Mouse (Mus musculus) splenic B cell, adult 2 months (primary cell): ENCODE measurements around the gene Syce2.
A peak's percentile ranks its signal among the peaks of the same experiment; 100 is the strongest.

ENCODE experiments used
- DNase-seq: peaks from one replicate; pipeline ENCODE4 v3.0.0-alpha.2; 2011; ENCODE audit warnings: low read depth, low spot score
- H3K27me3 ChIP-seq: 2 replicates; pipeline ENCODE4 v1.6.1; 2012; ENCODE audit warnings: mild to moderate bottlenecking, low read length, moderate library complexity, mixed read lengths; ENCODE audit not compliant: control insufficient read depth, poor library complexity, insufficient read depth, severe bottlenecking
- H3K36me3 ChIP-seq: 2 replicates; pipeline ENCODE4 v1.6.1; 2012; ENCODE audit warnings: mild to moderate bottlenecking, low read length, moderate library complexity, mixed read lengths; ENCODE audit not compliant: control insufficient read depth, poor library complexity, insufficient read depth, severe bottlenecking

Syce2 gene

GRCm38 (mm10) chr8:84837912-84838470, 33.9 kb upstream of the Syce2 start:
- H3K27me3 ChIP-seq, result no peaks in the 10 kb centered on the region
- H3K36me3 ChIP-seq, result peaks cover 24% of the 10 kb centered on the region
- DNase-seq, result no peak

- Histone ChIP-seq H3K36me3 (peaks cover 29% of the 10 kb centered on the region), H3K27me3 (no peaks in the 10 kb centered on the region)
- DNase-seq, result no peak
These were observed 33.4 kb upstream of the Syce2 start for GRCm38 (mm10) chr8:84838513-84838912.

GRCm38 (mm10) chr8:84839411-84839810, 32.5 kb upstream of the Syce2 start:
- Histone ChIP-seq H3K27me3 (no peaks in the 10 kb centered on the region), H3K36me3 (peaks cover 35% of the 10 kb centered on the region)
- no peak for DNase-seq

GRCm38 (mm10) chr8:84839875-84840247, 32.0 kb upstream of the Syce2 start:
- Histone ChIP-seq H3K36me3 (peaks cover 38% of the 10 kb centered on the region), H3K27me3 (no peaks in the 10 kb centered on the region)
- DNase-seq, result no peak

- peak; percentile 97 for DNase-seq
These were observed 31.5 kb upstream of the Syce2 start, which contains the start of gene Rad23a for GRCm38 (mm10) chr8:84840248-84840999. Rad23a (minus strand) TSS chr8:84840665.

GRCm38 (mm10) chr8:84841514-84841913, 30.4 kb upstream of the Syce2 start:
- peaks cover 33% of the 10 kb centered on the region for H3K36me3 ChIP-seq
- DNase-seq, result no peak

More at GRCm38 (mm10) chr8:84840248-84840999, 31.5 kb upstream of the Syce2 start, which contains the start of gene Rad23a:
- Histone ChIP-seq H3K36me3 (peaks cover 36% of the 10 kb centered on the region), H3K27me3 (no peaks in the 10 kb centered on the region)

GRCm38 (mm10) chr8:84844397-84845070, 27.4 kb upstream of the Syce2 start:
- no peaks in the 10 kb centered on the region for H3K27me3 ChIP-seq
- H3K36me3 ChIP-seq, result peaks cover 28% of the 10 kb centered on the region
- DNase-seq, result no peak

More at GRCm38 (mm10) chr8:84841514-84841913, 30.4 kb upstream of the Syce2 start:
- H3K27me3 ChIP-seq, result no peaks in the 10 kb centered on the region

GRCm38 (mm10) chr8:84845355-84846093, 26.4 kb upstream of the Syce2 start:
- Histone ChIP-seq H3K36me3 (peaks cover 28% of the 10 kb centered on the region), H3K27me3 (no peaks in the 10 kb centered on the region)
- peak; percentile 48 for DNase-seq

- peaks cover 28% of the 10 kb centered on the region for H3K36me3 ChIP-seq
- H3K27me3 ChIP-seq, result no peaks in the 10 kb centered on the region
- no peak for DNase-seq
These were observed 25.7 kb upstream of the Syce2 start for GRCm38 (mm10) chr8:84846094-84846721.

- peaks cover 25% of the 10 kb centered on the region for H3K36me3 ChIP-seq
- H3K27me3 ChIP-seq, result no peaks in the 10 kb centered on the region
- peak; percentile 100 for DNase-seq
These were observed 25.0 kb upstream of the Syce2 start, which contains the start of gene Calr for GRCm38 (mm10) chr8:84846722-84847572. Calr (minus strand) TSS chr8:84846934.

- peak; percentile 27 for DNase-seq
- Histone ChIP-seq H3K36me3 (peaks cover 18% of the 10 kb centered on the region), H3K27me3 (no peaks in the 10 kb centered on the region)
These were observed 24.1 kb upstream of the Syce2 start for GRCm38 (mm10) chr8:84847684-84848435.

GRCm38 (mm10) chr8:84856434-84856833, 15.5 kb upstream of the Syce2 start:
- DNase-seq, result no peak
- Histone ChIP-seq H3K27me3 (no peaks in the 10 kb centered on the region), H3K36me3 (peaks cover 5% of the 10 kb centered on the region; the same call in 1 of the 2 replicates)

GRCm38 (mm10) chr8:84856864-84857441, 15.0 kb upstream of the Syce2 start, which contains the start of gene Farsa:
Farsa (plus strand) TSS chr8:84856989.
- peak; percentile 94 for DNase-seq
- H3K27me3 ChIP-seq, result no peaks in the 10 kb centered on the region
- peaks cover 5% of the 10 kb centered on the region; the same call in 1 of the 2 replicates for H3K36me3 ChIP-seq
